Mouse (Mus musculus): ENCODE data around the gene Gm49366. TPM values are rescaled to one million over a fixed set of nuclear protein-coding genes. Genes with fewer than 3 reads are reported as not detected.
A peak's percentile ranks its signal among the peaks of the same experiment; 100 is the strongest.
"Not testable (repeated sequence)": the region's sequence is repeated elsewhere in the genome, so short reads cannot be mapped to it uniquely, and the experiment has no call there.

The Gm49366 gene
- not detected in 2 replicates for polyA plus RNA-seq (2012; ENCODE audit: insufficient read depth, insufficient read length, low replicate concordance, missing spikeins)

GRCm38 (mm10) chr12:84038691-84039111 lies at the start of gene Gm49366:
Gene Gm49366, plus strand, starts transcription at chr12:84038935.
- peak within 1 kb of the TSS; percentile 79 for H3K4me3 ChIP-seq (ENCODE audit: insufficient read depth, low read depth, low read length)
- WGBS, result 4% methylated on average over 39 of the region's 39 CpGs
- H3K27ac ChIP-seq (ENCODE audit: insufficient read depth, low read depth, low read length); H3K4me1 ChIP-seq (ENCODE audit: control insufficient read depth, insufficient read depth, low read length): not testable (repeated sequence)

- Histone ChIP-seq H3K4me3 (ENCODE audit: insufficient read depth, low read depth, low read length) (no peak overlapping the region), H3K4me1 (ENCODE audit: control insufficient read depth, insufficient read depth, low read length) (0 out of 2 replicates have a peak, but pooled peaks cover 3% of the 10 kb centered on the region), H3K27ac (ENCODE audit: insufficient read depth, low read depth, low read length) (no peak overlapping the region)
- TF ChIP-seq POLR2A (IDR thresholded peaks at IDR 0.05; ENCODE audit: insufficient read depth, low read depth, low read length), result no peak
- no peak for TF ChIP-seq CTCF (IDR thresholded peaks at IDR 0.05; ENCODE audit: insufficient read depth, low read depth, low read length)
- 98% methylated on average over 4 of the region's 4 CpGs for WGBS
Measured at GRCm38 (mm10) chr12:83989378-83989777, 49.4 kb upstream of the Gm49366 start.

GRCm38 (mm10) chr12:83997221-83997620 lies 41.5 kb upstream of the Gm49366 start:
- Histone ChIP-seq H3K4me3 (ENCODE audit: insufficient read depth, low read depth, low read length) (no peak overlapping the region), H3K27ac (ENCODE audit: insufficient read depth, low read depth, low read length) (no peak overlapping the region), H3K4me1 (ENCODE audit: control insufficient read depth, insufficient read depth, low read length) (no peaks in the 10 kb centered on the region)
- WGBS, result 67% methylated on average over 2 of the region's 2 CpGs
- no peak for TF ChIP-seq POLR2A (IDR thresholded peaks at IDR 0.05; ENCODE audit: insufficient read depth, low read depth, low read length)
- no peak for TF ChIP-seq CTCF (IDR thresholded peaks at IDR 0.05; ENCODE audit: insufficient read depth, low read depth, low read length)

- H3K27ac ChIP-seq (ENCODE audit: insufficient read depth, low read depth, low read length), result no peak overlapping the region
- no peak for TF ChIP-seq CTCF (IDR thresholded peaks at IDR 0.05; ENCODE audit: insufficient read depth, low read depth, low read length)
- H3K4me1 ChIP-seq (ENCODE audit: control insufficient read depth, insufficient read depth, low read length), result no peaks in the 10 kb centered on the region
- no peak overlapping the region for H3K4me3 ChIP-seq (ENCODE audit: insufficient read depth, low read depth, low read length)
- 62% methylated on average over 11 of the region's 11 CpGs for WGBS
Measured at GRCm38 (mm10) chr12:83998341-83999107, 40.2 kb upstream of the Gm49366 start.

- H3K4me1 ChIP-seq (ENCODE audit: control insufficient read depth, insufficient read depth, low read length); H3K27ac ChIP-seq (ENCODE audit: insufficient read depth, low read depth, low read length); H3K4me3 ChIP-seq (ENCODE audit: insufficient read depth, low read depth, low read length): not testable (repeated sequence)
- 44% methylated on average over 8 of the region's 8 CpGs for WGBS
Measured at GRCm38 (mm10) chr12:83999237-83999636, 39.5 kb upstream of the Gm49366 start.

- WGBS, result 94% methylated on average over 3 of the region's 3 CpGs
- H3K4me1 ChIP-seq (ENCODE audit: control insufficient read depth, insufficient read depth, low read length), result no peaks in the 10 kb centered on the region
- no peak overlapping the region for H3K4me3 ChIP-seq (ENCODE audit: insufficient read depth, low read depth, low read length)
- TF ChIP-seq CTCF (IDR thresholded peaks at IDR 0.05; ENCODE audit: insufficient read depth, low read depth, low read length), result no peak
- TF ChIP-seq POLR2A (IDR thresholded peaks at IDR 0.05; ENCODE audit: insufficient read depth, low read depth, low read length), result no peak
- H3K27ac ChIP-seq (ENCODE audit: insufficient read depth, low read depth, low read length), result no peak overlapping the region
Measured at GRCm38 (mm10) chr12:84000418-84000817, 38.3 kb upstream of the Gm49366 start.

GRCm38 (mm10) chr12:84003866-84004265 lies 34.9 kb upstream of the Gm49366 start:
- no peak overlapping the region for H3K4me3 ChIP-seq (ENCODE audit: insufficient read depth, low read depth, low read length)
- H3K27ac ChIP-seq (ENCODE audit: insufficient read depth, low read depth, low read length), result no peak overlapping the region
- H3K4me1 ChIP-seq (ENCODE audit: control insufficient read depth, insufficient read depth, low read length), result no peaks in the 10 kb centered on the region
- TF ChIP-seq CTCF (IDR thresholded peaks at IDR 0.05; ENCODE audit: insufficient read depth, low read depth, low read length), result no peak
- WGBS, result 81% methylated on average over 1 of the region's 1 CpGs

GRCm38 (mm10) chr12:84008251-84008650 lies 30.5 kb upstream of the Gm49366 start:
- H3K4me3 ChIP-seq (ENCODE audit: insufficient read depth, low read depth, low read length), result no peak overlapping the region

GRCm38 (mm10) chr12:84008729-84009128 lies 30.0 kb upstream of the Gm49366 start:
- 45% methylated on average over 8 of the region's 8 CpGs for WGBS
- TF ChIP-seq POLR2A (IDR thresholded peaks at IDR 0.05; ENCODE audit: insufficient read depth, low read depth, low read length) (no peak), CTCF (IDR thresholded peaks at IDR 0.05; ENCODE audit: insufficient read depth, low read depth, low read length) (no peak)
- H3K27ac ChIP-seq (ENCODE audit: insufficient read depth, low read depth, low read length), result no peak overlapping the region
- H3K4me1 ChIP-seq (ENCODE audit: control insufficient read depth, insufficient read depth, low read length), result peaks cover 12% of the 10 kb centered on the region
- no peak overlapping the region for H3K4me3 ChIP-seq (ENCODE audit: insufficient read depth, low read depth, low read length)

More at GRCm38 (mm10) chr12:84008251-84008650, 30.5 kb upstream of the Gm49366 start:
- Histone ChIP-seq H3K4me1 (ENCODE audit: control insufficient read depth, insufficient read depth, low read length) (peaks cover 12% of the 10 kb centered on the region), H3K27ac (ENCODE audit: insufficient read depth, low read depth, low read length) (no peak overlapping the region)
- TF ChIP-seq POLR2A (IDR thresholded peaks at IDR 0.05; ENCODE audit: insufficient read depth, low read depth, low read length), result no peak
- no peak for TF ChIP-seq CTCF (IDR thresholded peaks at IDR 0.05; ENCODE audit: insufficient read depth, low read depth, low read length)
- WGBS, result 89% methylated on average over 12 of the region's 12 CpGs

- Histone ChIP-seq H3K4me3 (ENCODE audit: insufficient read depth, low read depth, low read length) (peak within 1 kb of the TSS; percentile 52), H3K4me1 (ENCODE audit: control insufficient read depth, insufficient read depth, low read length) (peaks cover 12% of the 10 kb centered on the region)
- not testable (repeated sequence) for H3K27ac ChIP-seq (ENCODE audit: insufficient read depth, low read depth, low read length)
- WGBS, result 2% methylated on average over 62 of the region's 70 CpGs
Measured at GRCm38 (mm10) chr12:84009171-84009965, 29.4 kb upstream of the Gm49366 start, which contains the start of gene Acot1. Gene Acot1, plus strand, starts transcription at chr12:84009490.

All from olfactory bulb, adult 2 months (tissue).